Mouse (Mus musculus) liver, postnatal 0 days (tissue): Measurements from ENCODE around the gene Kif21a. TPM values are rescaled to one million over a fixed set of nuclear protein-coding genes. Genes with fewer than 3 reads are reported as not detected.

ENCODE experiments used
- ATAC-seq: fragments of 200-750 bp; cut with Nextera tagmentation; 2 replicates; pipeline ENCODE4 v1.8.0; 2017; ENCODE audit warnings: mild to moderate bottlenecking, moderate library complexity
- DNase-seq: peaks from one replicate; pipeline ENCODE4 v3.0.0-alpha.2; 2016
- H3K27ac ChIP-seq: fragments of 300-500 bp; sonication (generic); 2 replicates; pipeline ENCODE4 v1.5.1; 2014; ENCODE audit warnings: antibody characterized with exemption, moderate library complexity, mild to moderate bottlenecking, low read depth
- H3K27me3 ChIP-seq: fragments of 300-500 bp; sonication (generic); 2 replicates; pipeline ENCODE4 v1.6.1; 2014; ENCODE audit warnings: low read length, control low read depth, mixed read lengths; ENCODE audit not compliant: insufficient read depth
- H3K36me3 ChIP-seq: fragments of 300-500 bp; sonication (generic); replicated peaks from 2 replicates; pipeline ENCODE4 v1.6.1; 2014; ENCODE audit warnings: mild to moderate bottlenecking, control low read depth, low read length, moderate library complexity, mixed read lengths; ENCODE audit not compliant: insufficient read depth
- H3K4me1 ChIP-seq: fragments of 300-500 bp; sonication (generic); 2 replicates; pipeline ENCODE4 v1.6.1; 2014; ENCODE audit warnings: antibody characterized with exemption, mild to moderate bottlenecking, control low read depth; ENCODE audit not compliant: insufficient read depth
- H3K4me2 ChIP-seq: fragments of 300-500 bp; sonication (generic); 2 replicates; pipeline ENCODE4 v1.6.1; 2014; ENCODE audit warnings: low read depth, mild to moderate bottlenecking, low read length, moderate library complexity, mixed read lengths
- H3K4me3 ChIP-seq: fragments of 300-500 bp; sonication (generic); 2 replicates; pipeline ENCODE4 v1.5.1; 2014; ENCODE audit warnings: low read depth, low read length
- H3K9ac ChIP-seq: fragments of 300-500 bp; sonication (generic); replicated peaks from 2 replicates; pipeline ENCODE4 v1.6.1; 2014; ENCODE audit warnings: mild to moderate bottlenecking, moderate library complexity
- H3K9me3 ChIP-seq: fragments of 300-500 bp; sonication (generic); 2 replicates; pipeline ENCODE4 v1.6.1; 2016; ENCODE audit warnings: mild to moderate bottlenecking, control low read depth, low read length, mixed read lengths
- CTCF ChIP-seq: sonication (generic); IDR thresholded peaks from 2 replicates; pipeline ENCODE4 v1.5.1; 2016; ENCODE audit warnings: antibody characterized with exemption, low read depth
- EP300 ChIP-seq: IDR thresholded peaks from 2 replicates; pipeline ENCODE4 v1.6.1; 2016; ENCODE audit warnings: antibody characterized with exemption, low read depth, mild to moderate bottlenecking
- WGBS: fragments of 180-500 bp; shearing (Covaris S2); extraction: QIAGEN DNeasy Blood & Tissue Kit; methylation state at CpG from one replicate; pipeline ENCODE4 v1.1.7; 2014; ENCODE audit not compliant: insufficient replicate concordance; 5-methylcytosine and 5-hydroxymethylcytosine counted together
- polyA plus RNA-seq: library from polyadenylated mRNA; unstranded; fragments of >200 nt; fragmentation: Nextera tagmentation; extraction: Ambion mirVana; gene quantifications from 2 replicates; pipeline ENCODE4 v1.2.1, GENCODE M21; 2015

Kif21a gene
- 5.2 TPM in 2 replicates for polyA plus RNA-seq

DNA sequence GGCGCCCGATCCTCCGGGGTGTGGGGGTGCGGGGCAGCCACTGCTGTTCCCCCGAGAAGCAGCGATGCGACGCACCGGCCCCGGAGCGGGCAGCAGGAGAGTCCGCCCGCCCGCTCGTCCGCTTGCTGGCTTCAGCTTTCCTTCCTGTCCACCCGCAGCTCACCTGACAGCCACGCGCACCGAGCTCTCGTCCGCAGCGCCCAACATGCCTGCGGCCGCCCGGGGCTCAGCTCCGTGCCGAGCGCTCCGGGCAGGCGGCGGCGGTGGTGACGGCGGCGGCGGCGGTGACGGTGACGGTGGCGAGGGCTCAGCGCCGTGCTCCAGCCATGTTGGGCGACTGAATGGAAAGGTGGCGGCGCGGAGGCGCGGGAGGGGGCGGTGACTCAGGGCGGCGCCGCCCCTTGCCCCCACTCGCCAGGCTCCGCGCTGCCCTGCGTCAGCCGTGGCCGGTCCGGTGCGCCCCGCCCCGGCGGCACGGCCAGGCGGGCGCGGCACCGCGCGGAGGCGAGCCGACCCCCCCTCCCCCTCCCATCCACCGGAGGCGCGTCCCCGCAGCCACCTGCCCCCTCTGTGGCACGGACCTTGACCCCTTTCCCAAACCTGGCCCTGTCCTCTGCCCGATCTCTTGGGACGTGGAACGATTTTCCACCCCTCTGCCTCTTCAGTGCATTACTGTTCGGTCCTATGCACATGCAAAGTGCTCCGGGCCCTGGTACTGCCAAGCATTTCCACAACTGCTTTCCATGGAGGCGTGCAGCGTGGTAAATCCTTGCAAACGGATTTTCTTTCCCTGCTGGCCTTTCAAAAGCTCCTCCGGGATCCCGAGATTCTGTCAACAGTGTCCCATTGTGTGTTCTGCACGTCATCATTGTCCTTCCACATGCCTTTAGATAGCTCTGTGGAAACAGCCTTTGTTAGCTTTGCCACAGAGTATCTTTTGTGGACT, at the start of gene Kif21a:
Gene Kif21a, minus strand, starts transcription at position 453 of the 946 bp plus-strand sequence.
- H3K4me1 ChIP-seq = peaks cover 3% of the 10 kb centered on the region
- 3% methylated on average over 44 of the region's 89 CpGs for WGBS
- H3K4me3 ChIP-seq = peak within 1 kb of the TSS; percentile 59
- no peak for TF ChIP-seq CTCF
- peak; percentile 72; the same call in 1 of the 2 replicates for TF ChIP-seq EP300
- H3K9ac ChIP-seq = peak within 1 kb of the TSS; percentile 82
- no peaks in the 10 kb centered on the region for H3K9me3 ChIP-seq
- DNase-seq = peak; percentile 76
- H3K27me3 ChIP-seq = peaks cover 5% of the 10 kb centered on the region; the same call in 1 of the 2 replicates
- peak within 1 kb of the TSS; percentile 94 for H3K27ac ChIP-seq
- peak within 1 kb of the TSS; percentile 74 for H3K4me2 ChIP-seq
- no peaks in the 10 kb centered on the region for H3K36me3 ChIP-seq
- ATAC-seq = peak; percentile 86

DNA sequence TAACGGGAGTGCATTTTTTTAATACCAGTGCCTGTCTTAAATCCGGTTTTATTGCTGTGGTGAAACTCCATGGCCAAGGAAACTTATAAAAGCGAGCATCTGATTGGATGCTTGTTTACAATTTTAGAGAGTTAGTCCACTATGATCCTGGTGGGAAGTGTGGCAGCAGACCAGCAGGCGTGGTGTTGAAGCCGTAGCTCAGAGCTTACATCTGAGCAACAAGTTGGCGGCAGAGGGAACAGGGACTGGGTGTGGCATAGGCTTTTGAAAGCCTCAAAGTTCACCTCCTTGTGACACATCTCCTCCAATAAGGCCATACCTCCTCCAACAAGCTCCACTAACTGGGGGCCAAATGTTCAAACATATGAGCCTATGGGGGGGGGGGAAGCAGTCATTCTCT, 46.9 kb upstream of the Kif21a start:
- no peak for ATAC-seq
- no peak for DNase-seq
- Histone ChIP-seq H3K4me2 (no peak overlapping the region), H3K27me3 (no peaks in the 10 kb centered on the region), H3K9me3 (no peaks in the 10 kb centered on the region), H3K36me3 (no peaks in the 10 kb centered on the region), H3K27ac (no peak overlapping the region), H3K4me1 (no peaks in the 10 kb centered on the region), H3K9ac (no peak overlapping the region), H3K4me3 (no peak overlapping the region)
- WGBS = 83% methylated on average over 6 of the region's 6 CpGs
- no peak for TF ChIP-seq CTCF
- TF ChIP-seq EP300 = no peak

DNA sequence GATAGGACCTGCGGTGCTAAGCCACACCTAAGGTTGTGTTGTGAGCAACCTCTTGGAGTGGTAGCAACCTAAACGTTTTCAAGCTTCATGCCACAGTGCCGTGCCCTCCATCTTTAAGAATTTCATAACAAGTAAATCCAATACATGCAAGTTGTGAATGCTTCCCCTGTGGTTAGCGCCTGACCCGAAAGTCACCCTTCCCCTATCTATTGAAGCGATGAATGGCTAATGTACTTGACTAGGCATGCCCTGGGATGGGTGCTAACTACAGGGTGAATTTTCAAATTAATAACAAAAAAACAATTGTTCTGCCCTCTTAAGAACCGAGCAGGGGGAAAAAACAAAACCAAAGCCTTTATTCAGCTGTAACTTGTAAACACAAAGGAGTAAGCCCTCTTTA, 39.7 kb upstream of the Kif21a start:
- H3K27ac ChIP-seq = no peak overlapping the region
- H3K4me1 ChIP-seq = no peaks in the 10 kb centered on the region
- H3K4me3 ChIP-seq = no peak overlapping the region
- ATAC-seq = no peak
- H3K4me2 ChIP-seq = no peak overlapping the region
- H3K9ac ChIP-seq = no peak overlapping the region
- no peaks in the 10 kb centered on the region for H3K27me3 ChIP-seq
- no peak for DNase-seq
- no peak for TF ChIP-seq CTCF
- no peak for TF ChIP-seq EP300
- H3K9me3 ChIP-seq = no peaks in the 10 kb centered on the region
- H3K36me3 ChIP-seq = no peaks in the 10 kb centered on the region
- WGBS = 82% methylated on average over 7 of the region's 7 CpGs

DNA sequence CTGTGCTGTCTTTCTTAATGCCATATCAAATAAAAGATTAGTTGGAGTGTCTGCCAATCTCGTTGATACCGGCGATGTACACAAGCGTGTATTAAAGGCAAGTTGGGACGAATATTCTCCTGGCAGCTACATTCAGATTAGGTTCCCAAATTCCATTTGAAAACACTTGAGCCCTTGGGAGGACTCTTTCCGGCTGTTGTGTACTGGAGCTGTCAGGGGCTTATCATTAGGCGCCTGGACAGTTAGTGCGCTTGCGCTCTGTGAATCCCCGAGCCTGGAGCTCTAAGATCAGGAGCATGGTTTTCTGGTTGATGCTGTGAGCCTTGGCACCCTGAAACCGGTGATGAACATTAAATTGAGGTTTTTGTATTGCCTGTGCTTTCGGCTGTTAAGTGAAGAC, 38.3 kb upstream of the Kif21a start:
- Histone ChIP-seq H3K9me3 (no peaks in the 10 kb centered on the region), H3K27me3 (no peaks in the 10 kb centered on the region), H3K4me1 (no peaks in the 10 kb centered on the region), H3K36me3 (no peaks in the 10 kb centered on the region), H3K27ac (no peak overlapping the region), H3K4me2 (no peak overlapping the region), H3K9ac (no peak overlapping the region), H3K4me3 (no peak overlapping the region)
- 85% methylated on average over 12 of the region's 12 CpGs for WGBS
- DNase-seq (no peak), ATAC-seq (no peak)
- no peak for TF ChIP-seq EP300
- TF ChIP-seq CTCF = no peak

DNA sequence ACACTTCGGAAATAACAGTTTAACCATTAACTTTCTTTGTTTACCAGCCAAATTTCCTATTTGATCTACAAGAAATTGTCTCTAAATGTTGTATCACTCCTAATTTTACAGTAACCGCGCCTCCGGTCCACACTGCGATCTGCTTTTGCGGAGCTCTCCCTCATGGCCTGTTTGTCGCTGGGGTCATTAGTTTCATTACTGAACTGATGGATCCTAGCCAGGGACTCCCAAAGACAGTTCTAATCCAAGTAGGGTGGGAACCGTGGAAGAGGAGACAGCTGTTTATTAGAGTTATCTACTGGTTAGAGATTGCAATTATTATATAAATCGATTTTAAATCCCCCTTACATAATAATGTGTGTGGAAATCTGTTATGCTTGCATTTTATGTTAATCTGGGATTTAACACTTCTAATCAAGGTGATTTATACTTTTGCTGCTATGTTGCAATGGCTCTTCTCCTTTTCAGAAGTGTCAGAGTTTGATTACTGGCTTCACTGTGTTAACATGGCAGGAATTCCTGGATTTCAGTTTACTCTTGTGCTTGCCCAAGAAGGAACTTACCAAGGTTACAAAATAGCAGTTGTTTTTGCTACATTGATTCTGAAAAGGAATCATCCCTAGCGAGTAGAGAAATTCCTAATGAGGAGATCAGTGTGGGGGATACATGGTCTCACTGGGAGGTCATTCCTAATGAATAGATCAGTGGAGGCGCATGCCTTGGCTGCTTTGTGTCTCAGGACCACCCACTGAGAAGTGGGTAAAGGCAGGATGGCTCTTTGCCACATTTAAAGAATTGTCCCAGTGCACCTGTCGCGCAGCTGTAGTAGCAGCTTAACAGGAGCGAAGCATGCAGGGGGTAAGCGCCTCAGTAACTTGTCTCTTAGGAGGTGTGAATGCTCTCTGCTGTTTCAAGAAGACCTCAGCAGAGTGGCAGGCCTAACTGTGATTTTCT, 28.0 kb upstream of the Kif21a start:
- Histone ChIP-seq H3K9ac (no peak overlapping the region), H3K4me1 (no peaks in the 10 kb centered on the region), H3K27ac (no peak overlapping the region), H3K36me3 (no peaks in the 10 kb centered on the region), H3K4me2 (no peak overlapping the region), H3K4me3 (no peak overlapping the region), H3K9me3 (no peaks in the 10 kb centered on the region), H3K27me3 (no peaks in the 10 kb centered on the region)
- TF ChIP-seq CTCF = no peak
- no peak for TF ChIP-seq EP300
- peak; percentile 33; the same call in 1 of the 2 replicates for ATAC-seq
- 48% methylated on average over 15 of the region's 15 CpGs for WGBS
- no peak for DNase-seq

DNA sequence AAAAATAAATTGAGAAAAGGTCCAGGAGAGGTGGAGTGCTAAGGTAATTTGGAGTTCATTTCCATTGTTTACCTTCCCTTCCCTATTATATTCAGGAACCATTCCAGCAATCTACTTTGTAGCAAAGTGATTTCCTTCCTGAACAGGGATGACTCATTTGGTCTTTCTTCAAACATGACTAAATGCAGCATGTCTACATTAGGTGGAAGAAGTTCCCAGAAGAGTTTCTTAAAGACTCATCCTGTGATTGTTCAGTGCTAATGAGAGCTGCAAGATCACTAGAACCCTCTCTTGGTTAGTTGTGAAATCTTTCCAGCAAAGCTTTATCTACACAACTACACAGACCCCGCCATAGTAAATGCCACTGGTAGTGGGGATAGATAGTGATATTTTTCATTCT, 22.7 kb upstream of the Kif21a start:
- Histone ChIP-seq H3K4me3 (no peak overlapping the region), H3K27me3 (no peaks in the 10 kb centered on the region), H3K4me1 (no peaks in the 10 kb centered on the region), H3K36me3 (no peaks in the 10 kb centered on the region), H3K27ac (no peak overlapping the region), H3K9ac (no peak overlapping the region), H3K9me3 (no peaks in the 10 kb centered on the region), H3K4me2 (no peak overlapping the region)
- DNase-seq = no peak
- 61% methylated on average over 1 of the region's 1 CpGs for WGBS
- TF ChIP-seq CTCF (no peak), EP300 (no peak)
- ATAC-seq = no peak
